Mouse (Mus musculus) thymus, adult 2 months (tissue): ENCODE results near the gene Lhb.

Experiments used
- CTCF ChIP-seq: fragments of 200-500 bp; IDR thresholded peaks from 2 replicates; pipeline ENCODE4 v1.5.1; 2012; ENCODE audit warnings: mild to moderate bottlenecking, control low read depth, low read length, moderate library complexity, borderline replicate concordance; ENCODE audit not compliant: control insufficient read depth, poor library complexity, insufficient read depth; ENCODE audit errors: extremely low read depth
- POLR2A ChIP-seq: fragments of 200-500 bp; IDR thresholded peaks from 2 replicates; pipeline ENCODE4 v1.6.1; 2012; ENCODE audit warnings: mild to moderate bottlenecking, low read length, control low read depth, moderate library complexity; ENCODE audit not compliant: control insufficient read depth, poor library complexity, insufficient read depth; ENCODE audit errors: extremely low read depth

DNA sequence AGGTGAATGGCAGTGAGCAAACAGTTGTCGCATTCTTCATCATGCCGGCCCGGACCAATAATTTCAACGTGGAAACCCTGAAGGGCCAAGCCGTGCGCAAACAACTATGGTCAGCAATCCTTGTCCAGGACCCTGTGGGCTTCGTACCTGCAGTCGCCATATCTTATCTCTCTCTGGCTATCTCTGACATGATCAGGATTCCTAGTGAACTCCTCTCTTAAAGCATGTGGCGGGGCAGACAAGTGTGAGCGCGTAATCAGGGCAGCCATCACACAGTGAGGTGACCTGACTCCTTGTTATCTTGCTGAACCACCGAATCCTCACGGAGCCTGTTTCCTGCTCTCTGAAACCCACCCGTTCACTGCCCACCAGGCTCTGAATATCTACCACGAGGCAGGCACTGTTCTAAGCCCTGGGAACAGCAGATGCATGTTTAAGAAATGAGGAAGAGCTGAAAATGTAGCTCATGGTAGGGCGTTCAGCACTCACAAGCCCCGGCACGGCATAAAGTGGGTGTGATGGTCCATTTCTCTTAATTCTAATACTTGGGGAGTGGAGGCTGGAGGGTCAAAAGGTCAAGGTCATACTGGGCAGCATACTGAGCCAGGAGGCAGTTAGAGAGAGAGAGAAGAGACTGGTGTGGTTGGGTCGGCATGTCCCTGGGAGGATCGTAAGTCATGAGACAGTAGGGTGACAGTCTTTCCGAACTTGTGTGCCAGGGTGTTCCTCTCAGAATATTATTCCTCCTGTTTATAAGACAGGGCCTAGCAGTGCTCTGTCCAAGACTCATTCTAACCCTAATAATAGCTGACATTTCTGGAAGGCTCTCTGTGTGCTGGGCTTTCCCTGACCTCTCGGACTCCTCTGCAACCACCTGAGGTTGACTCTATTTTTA lies 23.2 kb downstream of the Lhb start:
- no peak for TF ChIP-seq CTCF
- no peak for TF ChIP-seq POLR2A
